Mouse (Mus musculus) megakaryocyte, embryonic 14.5 days (primary cell): ENCODE data around the gene Tmem177.

ENCODE experiments used
- FLI1 ChIP-seq: IDR thresholded peaks from 2 replicates; pipeline ENCODE4 v1.6.1; 2012; ENCODE audit warnings: low read length, inconsistent platforms, mixed read lengths
- GATA1 ChIP-seq: IDR thresholded peaks from 3 replicates; pipeline ENCODE4 v1.6.1; 2012; ENCODE audit warnings: mixed read lengths, low read length, inconsistent platforms, borderline replicate concordance

DNA sequence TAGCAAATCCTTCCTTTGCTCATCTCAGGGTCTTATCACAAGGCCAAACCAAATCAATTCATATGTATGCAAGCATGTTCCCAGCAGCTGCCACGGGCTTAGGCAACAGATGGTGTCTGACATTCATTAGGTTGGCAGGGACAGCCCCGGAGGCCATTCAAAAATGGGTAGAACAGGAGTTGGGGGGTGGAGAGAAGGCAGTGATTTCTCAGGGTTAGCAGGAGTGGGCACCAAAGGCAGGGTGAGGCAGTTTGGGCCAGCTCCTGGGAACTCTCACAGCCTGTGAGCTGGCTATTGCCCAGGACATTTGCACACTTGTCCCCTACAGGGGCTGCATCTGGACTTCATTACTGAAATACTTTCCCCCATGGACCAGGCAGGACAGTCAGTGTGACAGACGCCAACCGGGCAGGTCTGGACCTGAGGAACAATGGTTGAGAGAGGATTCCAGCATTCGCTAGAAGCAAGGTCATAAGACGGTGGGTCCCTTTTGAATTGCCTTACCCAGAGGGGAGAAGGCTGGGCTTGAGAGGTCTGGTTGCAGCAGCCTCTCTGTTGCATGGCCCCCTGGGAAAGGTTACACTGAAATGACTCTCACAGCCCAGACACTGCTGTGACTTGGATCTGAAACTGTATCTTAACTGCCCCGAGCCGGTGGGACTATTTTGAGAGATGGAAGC, 10.3 kb downstream of the Tmem177 start:
- TF ChIP-seq GATA1 = no peak
- no peak for TF ChIP-seq FLI1
